Mouse (Mus musculus): ENCODE measurements around the gene Fbxo46.

Gene Fbxo46

DNA sequence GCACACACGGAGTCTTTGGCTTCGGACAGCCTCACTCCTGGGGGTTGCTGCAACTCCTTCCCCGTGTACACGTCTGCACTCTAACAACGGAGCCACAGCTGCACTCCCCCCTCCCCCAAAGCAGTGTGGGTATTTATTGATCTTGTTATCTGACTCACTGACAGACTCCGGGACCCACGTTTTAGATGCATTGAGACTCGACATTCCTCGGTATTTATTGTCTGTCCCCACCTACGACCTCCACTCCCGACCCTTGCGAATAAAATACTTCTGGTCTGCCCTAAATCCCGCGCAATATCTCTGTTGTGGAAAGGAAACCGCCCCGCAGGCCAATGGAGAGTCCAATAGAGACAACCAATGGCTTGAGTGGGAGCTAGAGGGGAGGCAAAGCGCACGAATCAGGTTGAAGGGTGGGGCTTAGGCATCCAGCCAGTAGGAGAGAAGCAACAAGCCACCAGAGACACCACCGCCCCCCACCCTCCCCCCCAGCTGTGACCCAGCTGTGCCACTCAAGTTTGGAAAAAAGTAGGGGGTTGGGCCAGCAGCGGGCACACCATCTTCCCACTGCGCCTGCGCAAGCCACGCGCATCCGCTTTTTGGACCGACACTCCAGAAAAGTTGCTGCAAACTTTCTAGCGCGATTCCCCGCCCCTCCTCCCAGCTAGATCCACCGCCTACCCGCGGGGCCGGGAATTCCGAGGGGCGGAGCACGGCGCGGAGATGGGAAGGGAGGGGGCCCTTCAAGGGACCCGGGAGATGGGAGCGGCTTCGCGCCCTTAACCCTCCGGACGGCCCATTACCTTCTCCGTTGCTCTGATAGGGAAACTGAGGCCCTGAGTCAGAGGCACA is 25.9 kb upstream of the Fbxo46 start:
- DNase-seq (ENCODE audit: low spot score) = peak; percentile 99

DNA sequence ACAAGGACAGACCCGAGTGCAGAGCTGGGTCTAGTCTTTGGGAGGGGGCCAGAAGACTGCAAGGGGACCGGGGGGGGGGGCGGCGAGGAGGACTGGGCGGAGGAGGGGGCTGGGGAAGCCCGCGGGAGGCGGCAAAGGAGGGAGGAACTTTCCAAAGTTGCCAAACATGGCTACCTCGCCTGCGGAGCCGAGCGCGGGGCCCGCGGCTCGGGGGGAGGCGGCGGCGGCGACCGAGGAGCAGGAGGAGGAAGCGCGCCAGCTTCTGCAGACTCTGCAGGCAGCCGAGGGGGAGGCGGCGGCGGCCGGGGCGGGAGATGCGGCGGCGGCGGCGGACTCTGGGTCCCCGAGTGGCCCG is 25.2 kb upstream of the Fbxo46 start, which contains the start of gene Six5:
Gene Six5 (plus strand): TSS at position 124 of the 355 bp plus-strand sequence.
- peak; percentile 74 for DNase-seq (ENCODE audit: low spot score)

DNA sequence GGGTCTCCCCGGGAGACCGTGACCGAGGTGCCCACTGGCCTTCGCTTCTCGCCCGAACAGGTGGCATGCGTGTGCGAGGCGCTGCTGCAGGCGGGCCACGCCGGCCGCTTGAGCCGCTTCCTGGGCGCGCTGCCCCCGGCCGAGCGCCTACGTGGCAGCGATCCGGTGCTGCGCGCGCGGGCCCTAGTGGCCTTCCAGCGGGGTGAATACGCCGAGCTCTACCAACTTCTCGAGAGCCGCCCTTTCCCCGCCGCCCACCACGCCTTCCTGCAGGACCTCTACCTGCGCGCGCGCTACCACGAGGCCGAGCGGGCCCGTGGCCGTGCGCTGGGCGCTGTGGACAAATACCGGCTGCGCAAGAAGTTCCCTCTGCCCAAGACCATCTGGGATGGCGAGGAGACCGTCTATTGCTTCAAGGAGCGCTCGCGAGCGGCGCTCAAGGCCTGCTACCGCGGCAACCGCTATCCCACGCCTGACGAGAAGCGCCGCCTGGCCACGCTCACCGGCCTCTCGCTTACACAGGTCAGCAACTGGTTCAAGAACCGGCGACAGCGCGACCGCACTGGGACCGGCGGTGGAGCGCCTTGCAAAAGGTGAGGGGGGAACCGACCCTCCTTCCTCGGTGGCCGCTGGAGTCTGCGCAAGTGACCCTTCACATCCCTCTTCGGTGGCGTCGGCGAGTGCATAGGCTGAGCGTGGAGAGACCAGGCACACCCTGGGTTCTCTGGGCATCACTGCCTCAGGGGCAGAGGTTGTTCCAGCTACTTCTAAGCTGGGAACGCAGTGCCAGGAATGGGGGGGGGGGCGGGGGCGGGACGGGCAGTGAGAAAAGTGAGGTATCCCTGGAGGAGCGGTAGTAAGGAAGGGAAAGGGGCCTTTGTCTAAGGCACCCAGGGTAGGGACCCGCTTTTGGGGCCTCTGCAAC is 24.6 kb upstream of the Fbxo46 start:
- DNase-seq (ENCODE audit: low spot score) = peak; percentile 72

DNA sequence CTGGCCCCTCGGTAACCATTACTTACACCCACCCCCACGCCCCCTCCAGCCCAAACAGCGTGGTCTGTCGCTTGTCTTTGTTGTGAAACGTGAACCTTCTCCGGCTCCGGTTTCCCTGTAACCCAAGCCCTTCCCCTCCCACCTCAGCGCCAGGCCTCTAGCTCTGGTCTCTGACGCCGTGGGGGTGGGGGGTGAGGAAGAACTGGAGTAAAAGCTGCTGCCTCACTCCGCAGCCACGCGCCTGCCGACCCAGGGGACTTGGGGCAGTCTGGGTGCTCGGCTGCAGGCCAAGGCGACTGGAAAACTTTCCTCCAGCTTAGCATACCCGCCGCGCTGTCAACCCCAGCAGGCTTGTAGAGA is 23.9 kb upstream of the Fbxo46 start:
- DNase-seq (ENCODE audit: low spot score) = peak; percentile 84

DNA sequence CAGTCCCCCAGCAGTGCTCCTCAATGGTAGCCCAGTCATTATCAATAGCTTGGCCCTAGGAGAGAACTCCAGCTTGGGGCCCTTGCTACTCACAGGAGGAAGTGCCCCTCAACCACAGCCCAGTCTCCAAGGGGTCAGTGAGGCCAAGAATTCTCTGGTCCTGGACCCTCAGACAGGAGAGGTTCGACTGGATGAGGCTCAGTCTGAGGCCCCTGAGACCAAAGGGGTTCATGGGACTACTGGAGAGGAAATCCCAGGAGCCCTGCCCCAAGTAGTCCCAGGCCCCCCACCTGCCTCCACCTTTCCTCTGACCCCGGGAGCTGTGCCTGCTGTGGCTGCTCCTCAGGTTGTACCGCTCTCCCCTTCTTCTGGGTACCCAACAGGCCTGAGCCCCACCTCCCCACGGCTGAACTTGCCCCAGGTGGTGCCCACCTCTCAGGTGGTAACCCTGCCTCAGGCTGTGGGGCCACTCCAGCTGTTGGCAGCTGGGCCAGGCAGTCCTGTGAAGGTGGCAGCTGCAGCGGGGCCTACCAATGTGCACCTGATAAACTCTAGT is 23.2 kb upstream of the Fbxo46 start:
- no peak for DNase-seq (ENCODE audit: low spot score)

DNA sequence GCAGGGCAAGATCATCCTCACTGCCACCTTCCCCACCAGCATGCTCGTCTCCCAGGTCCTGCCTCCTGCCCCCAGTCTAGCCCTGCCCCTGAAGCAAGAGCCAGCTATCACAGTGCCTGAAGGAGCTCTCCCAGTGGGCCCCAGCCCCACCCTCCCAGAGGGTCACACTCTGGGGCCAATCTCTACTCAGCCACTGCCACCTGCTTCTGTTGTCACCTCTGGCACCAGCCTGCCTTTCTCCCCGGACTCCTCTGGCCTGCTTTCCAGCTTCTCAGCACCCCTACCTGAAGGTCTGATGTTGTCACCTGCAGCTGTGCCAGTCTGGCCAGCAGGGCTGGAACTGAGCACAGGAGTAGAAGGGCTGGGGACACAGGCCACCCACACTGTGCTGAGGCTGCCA is 22.4 kb upstream of the Fbxo46 start:
- no peak for DNase-seq (ENCODE audit: low spot score)

DNA sequence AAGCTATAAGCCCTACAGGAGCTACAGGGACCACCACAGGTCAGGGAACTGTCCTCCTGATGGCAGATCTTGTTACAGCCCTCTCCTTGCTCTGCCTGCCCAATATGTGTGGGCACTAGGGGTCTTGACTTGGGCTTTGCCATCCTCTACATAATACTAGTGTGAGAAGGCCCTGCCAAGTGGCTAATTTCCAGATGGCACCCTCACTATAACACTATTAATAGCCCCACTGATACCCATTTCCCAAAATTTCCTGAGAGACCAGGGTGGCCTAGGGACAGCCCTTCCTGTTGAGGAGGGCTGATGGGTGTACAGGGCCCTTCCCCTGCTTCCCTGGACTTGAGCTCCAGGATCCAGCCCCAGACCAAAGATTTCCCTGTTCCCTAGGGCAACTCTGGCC is 21.8 kb upstream of the Fbxo46 start:
- no peak for DNase-seq (ENCODE audit: low spot score)

DNA sequence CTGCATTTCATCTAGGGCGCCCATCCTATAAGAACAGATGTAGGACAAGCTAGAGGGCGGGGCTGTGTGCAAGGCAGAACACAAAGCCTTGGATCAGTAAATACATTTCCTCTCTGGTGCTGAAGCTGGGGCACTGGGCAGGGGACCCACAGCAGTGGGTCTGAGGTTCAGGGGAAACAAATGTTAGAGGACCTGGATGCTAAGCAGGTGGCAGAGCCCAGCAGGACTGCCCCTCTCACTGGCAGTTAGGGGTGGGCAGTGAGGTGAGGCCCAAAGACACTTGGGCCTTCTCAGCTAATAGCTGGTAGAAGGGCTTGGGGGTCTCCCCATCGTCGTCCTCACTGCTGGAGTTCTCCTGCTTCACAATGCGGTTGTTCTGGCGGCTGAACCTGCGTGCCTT is 20.8 kb upstream of the Fbxo46 start:
- no peak for DNase-seq (ENCODE audit: low spot score)

DNA sequence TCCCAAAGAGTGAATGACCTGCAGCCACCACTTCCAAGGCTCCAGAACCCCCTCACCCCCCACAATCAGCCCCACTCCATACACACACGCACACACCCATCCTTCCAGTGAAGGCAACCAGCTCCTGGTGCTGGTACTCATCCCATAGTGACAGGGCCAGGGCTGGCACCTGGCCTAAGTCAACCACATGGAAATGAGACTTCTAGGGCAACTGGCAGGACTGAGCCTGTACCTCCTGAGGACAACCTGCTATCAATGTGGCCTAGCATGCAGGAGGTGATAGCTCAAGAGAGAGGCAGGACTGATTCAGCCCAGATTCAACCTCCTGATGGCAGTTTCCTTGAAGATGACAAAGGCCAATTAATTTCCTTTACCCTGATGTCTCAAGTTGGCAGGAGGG is 19.4 kb upstream of the Fbxo46 start:
- DNase-seq (ENCODE audit: low spot score) = no peak

DNA sequence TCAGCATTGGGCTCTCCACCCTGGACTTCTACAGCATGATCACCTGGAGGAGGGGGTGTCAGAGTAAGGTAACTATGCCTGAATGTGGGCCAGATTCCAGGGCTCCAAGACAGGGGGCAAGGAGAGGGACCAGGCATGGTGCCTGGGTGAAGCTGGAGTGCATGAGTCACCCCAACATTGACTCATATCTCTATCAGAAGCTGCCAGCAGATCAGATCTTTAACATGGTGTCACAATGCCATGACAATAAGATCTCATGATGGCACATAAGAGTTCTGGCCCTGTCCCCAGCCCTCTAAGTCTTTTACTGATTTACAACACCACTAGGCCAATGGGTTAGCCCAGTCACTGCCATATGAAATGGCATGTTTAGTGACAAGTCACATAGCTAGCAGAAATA is 15.9 kb upstream of the Fbxo46 start:
- DNase-seq (ENCODE audit: low spot score) = no peak

DNA sequence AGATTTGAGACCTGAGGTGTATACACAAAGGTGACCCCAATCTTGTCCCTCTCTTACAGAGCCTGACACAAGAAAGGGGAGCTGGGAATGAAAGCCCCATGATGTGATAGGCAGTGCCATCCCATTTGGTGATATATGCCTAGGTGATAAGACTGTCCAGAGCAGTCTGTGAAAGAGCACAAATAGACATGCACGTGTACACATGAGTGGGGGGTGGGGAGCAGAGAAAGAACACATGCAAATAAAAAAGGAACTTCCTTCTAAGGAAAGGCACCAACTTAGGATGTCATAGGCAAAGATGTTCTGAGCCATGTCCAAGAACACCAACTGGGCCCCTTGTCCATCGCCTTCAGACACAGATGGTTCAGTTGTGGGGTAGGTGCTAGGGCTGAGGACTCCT is 15.2 kb upstream of the Fbxo46 start:
- no peak for DNase-seq (ENCODE audit: low spot score)

DNA sequence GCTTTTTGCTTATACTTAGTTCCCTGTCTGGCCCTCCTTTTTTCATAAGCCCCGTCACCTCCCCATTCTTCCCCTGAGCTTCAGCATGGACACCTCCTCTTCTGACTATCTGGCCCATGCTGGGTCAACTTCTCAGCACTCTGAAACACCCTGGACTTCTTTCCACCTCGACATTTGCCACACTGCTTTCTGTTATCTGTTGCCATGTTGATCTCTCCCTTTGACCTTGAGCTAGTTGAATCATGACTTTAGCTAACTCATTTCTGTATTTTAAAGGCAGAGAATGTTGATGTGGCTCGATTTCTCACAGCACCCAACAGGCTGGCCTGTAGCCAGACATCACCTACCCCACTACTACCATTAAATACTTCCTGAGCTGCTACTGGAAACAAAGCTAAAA is 12.2 kb upstream of the Fbxo46 start:
- no peak for DNase-seq (ENCODE audit: low spot score)

DNA sequence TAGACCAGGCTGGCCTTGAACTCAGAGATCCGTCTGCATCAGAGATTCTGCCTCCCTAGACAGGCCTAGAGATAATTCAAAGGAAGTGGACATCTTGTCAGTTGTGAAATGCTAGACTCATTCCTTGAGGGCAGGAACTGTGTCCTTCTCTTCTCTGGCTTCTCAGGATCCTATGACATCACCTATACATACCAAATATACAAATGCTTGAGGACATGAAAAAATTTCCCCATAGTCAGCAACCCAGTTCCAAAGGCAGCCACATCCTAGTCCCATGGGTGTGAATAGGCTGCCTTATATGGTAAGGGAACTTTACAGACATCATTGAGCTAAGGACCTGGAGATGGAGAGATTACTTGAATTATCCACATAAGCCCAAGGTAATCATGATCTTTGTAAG is 10.1 kb upstream of the Fbxo46 start:
- DNase-seq (ENCODE audit: low spot score) = no peak

DNA sequence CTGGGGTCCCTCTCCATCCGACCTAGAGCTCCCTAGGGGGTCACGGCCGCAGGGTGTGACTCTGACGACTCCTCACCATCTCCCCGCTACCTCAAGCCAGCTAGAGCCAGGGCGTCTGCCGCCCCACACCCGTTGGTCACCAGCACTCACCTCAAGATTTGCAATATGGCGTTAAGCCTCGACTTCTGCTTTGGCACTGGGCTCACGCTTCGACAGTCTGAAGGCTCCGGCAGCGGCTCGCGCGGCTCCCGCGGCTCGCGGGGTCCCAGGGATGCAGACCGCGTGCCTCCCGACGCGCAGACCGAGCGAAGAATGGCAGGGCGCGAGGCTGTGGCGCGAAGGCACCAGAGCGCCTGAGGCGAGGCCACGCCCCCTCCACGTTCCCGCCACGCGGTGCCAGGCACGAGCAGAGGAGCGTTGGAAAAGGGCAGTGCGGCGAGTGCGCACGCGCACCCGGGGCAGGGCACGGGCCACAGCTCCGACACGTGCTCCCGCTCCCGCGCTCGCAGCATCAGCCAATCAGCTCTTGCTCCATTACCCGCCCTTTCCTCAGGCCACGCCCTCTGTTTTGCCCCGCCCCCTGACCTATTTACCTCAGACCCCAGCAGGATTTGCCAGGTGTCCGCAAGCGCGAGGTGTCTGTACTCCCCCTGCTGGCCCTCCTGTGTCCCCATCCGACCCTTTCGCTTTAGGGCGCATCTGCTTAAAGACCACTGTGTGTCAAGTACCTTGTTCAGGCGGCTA is 1.5 kb upstream of the Fbxo46 start, which contains the start of gene Gm4969:
Gene Gm4969 (minus strand): TSS at position 341 of the 744 bp plus-strand sequence.
- DNase-seq (ENCODE audit: low spot score) = peak; percentile 52

DNA sequence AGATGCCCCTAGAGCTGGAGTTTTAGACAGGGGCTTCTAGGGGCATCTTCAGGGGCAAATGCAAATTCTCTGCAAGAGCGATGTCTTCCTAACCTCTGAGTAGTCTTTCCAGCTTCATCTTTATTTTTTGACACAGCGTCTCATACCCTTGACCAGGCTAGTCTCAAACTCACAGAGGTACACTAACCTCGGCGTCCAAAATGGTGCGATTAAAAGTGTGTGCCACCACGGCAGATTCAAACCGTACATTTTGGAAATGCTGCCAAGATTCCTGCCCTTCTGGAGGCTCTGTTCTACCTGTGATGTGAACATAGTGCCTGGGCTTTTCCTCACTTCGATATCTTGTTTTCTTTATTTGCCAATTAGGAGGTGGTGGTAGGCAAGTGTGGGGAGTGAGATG is 576 bp upstream of the Fbxo46 start:
- no peak for DNase-seq (ENCODE audit: low spot score)

DNA sequence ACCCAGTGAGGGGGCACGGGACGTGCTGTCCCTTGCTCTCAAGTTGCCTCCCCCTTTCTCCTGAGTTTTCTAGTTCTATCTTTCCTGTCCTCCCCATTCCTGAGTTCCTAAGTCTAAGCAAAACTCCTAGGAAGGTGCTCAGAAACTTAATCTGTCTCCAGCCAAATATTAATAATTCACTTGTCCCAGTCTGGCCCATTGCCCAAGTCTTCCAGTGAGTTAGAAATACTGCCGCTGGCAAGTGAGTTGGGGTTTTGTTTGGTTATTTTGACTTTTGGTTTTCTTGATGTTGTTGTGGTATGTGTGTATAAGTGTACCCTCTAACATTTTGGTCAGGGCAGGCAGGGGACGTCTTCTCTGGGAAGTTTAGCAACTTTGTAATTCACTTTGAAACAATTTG is 2.0 kb downstream of the Fbxo46 start:
- DNase-seq (ENCODE audit: low spot score) = no peak

DNA sequence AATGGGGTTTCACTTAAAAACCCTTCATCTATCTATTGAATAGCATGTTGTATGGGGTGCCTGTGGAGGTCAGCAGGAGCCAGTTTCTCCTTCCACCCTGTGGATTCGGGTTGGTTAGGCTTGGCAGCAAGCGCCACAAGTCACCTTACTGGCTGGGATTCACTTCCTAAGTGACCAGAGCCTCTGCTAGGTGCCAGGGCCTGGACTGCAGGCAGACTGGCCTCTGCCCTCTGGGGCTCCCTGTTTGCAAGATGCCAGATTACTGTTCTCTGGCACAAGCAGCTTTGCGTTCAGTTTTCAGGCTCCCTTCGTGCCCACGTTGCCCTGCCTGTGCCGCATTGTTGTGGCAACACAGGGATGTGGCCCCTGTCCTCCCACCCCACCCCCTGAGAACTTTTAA is 5.1 kb downstream of the Fbxo46 start:
- no peak for DNase-seq (ENCODE audit: low spot score)

DNA sequence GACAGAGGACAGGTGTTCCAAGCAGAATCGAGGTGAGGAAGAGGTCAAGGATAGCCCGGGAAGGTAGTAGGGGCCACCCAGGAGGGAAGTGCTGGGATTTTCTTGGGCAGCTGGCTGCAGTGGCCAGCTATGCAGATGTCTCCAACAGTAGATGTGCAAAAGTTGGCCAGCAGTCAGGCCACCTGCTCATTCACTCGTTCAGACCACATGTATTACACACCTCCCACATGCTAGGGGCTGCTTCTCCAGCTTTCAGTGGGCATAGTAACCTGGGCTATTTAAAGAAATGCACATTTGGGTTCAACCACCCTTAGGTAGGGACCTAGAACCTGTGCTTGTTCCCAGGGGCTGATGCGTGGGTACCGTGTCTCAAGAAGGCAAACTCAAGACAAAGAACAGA is 8.1 kb downstream of the Fbxo46 start:
- DNase-seq (ENCODE audit: low spot score) = no peak

DNA sequence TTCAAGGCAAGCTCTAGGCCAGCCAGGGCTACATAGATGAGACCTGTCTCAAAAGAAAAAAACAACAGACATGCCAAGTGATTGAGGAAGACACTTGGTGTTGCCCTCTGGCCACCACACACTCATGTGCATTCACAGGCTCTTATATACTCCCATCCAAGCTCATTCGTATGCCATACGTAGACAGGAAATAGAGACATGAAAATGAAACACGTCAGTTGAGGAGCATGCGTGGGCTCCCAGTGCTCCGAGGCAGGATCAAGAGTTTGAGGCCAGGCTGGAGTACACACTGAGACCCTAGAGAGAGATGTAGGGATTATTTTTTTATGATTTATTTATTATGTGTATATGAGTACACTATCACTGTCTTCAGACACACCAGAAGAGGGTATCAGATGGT is 9.7 kb downstream of the Fbxo46 start:
- DNase-seq (ENCODE audit: low spot score) = no peak

DNA sequence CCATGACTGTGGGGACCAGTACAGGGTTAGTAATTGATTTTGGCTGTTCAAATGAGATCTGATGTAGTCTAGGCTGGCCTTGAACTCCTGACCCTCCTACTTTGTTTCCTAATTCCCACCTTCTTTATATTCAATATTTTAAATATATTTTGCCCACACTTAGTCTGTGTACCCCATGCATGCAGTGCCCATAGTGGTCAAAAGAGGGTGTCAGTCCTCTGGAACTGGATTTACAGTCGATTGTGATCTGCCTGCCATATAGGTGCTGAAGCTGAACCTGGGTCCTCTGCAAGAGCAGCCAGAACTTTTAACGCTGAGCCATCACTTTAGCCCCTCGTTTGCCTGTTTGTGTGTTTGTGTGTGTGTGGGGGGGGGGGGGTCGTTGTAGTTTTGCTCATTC is 11.0 kb downstream of the Fbxo46 start:
- DNase-seq (ENCODE audit: low spot score) = no peak

DNA sequence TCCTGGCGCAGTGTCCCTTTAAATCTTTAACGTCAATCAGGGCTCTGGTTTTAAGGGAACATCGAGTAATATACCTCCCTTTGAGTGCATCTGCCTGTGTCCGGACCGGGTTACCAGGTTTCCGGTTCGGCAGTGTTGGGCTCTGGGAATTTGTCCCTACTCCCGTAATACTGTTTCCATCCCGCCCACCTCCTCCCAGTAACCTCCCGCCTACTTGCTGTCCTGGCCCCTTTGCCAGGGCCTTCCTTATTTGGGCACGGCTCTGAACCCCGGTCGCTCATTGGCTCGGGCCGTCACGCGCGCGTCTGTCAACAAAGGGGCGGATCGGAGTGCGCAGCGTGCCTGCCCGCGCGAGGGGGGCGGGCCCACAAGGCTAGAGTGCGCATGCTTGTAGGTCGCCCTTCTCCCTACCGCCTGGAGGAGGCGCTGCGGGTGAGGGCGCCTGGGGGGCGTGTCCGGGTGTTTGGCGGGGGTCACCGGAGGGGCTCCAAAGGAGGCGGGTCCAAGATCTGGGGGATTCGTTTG is 11.7 kb downstream of the Fbxo46 start:
- DNase-seq (ENCODE audit: low spot score) = peak; percentile 97

DNA sequence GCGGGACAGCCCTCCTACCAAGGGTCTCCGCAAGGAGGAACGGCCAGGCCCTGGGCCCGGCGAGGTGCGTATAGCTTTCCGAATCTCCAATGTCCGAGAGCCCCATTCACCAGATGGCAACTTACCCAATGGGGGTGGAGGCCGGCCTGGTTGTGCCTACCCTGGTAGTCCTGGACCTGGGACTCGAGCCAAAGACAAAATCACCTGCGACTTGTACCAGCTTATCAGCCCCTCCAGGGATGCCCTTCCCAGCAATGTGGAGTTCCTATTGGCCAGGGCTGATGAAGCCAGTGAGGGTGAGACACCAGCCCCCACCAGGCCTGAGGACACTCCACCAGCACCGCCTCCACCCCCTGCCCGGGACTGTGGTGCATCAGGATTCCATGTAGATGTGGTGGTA is 16.5 kb downstream of the Fbxo46 start:
- DNase-seq (ENCODE audit: low spot score) = no peak
